Mouse (Mus musculus): Measurements from ENCODE around the gene Cd7. TPM values are rescaled to one million over a fixed set of nuclear protein-coding genes. Genes with fewer than 3 reads are reported as not detected.
"Not testable (repeated sequence)": the region's sequence is repeated elsewhere in the genome, so short reads cannot be mapped to it uniquely, and the experiment has no call there.

Gene Cd7
- polyA plus RNA-seq, 1 experiment from 2014 or later: not detected

GRCm38 (mm10) chr11:121075655-121076054, 36.4 kb upstream of the Cd7 start:
- Histone ChIP-seq H3K36me3 (ENCODE audit: control insufficient read depth, insufficient read depth, low read length) (no peaks in the 10 kb centered on the region), H3K27me3 (ENCODE audit: control insufficient read depth, insufficient read depth, low read length) (no peaks in the 10 kb centered on the region), H3K27ac (replicated peaks in 1 of 2; ENCODE audit: control insufficient read depth in 1 of 2, insufficient read depth in 1 of 2, low read depth in 2 of 2, low read length in 2 of 2) (no peak overlapping the region), H3K4me3 (ENCODE audit: control insufficient read depth in 1 of 2, insufficient read depth in 1 of 2, low read depth in 1 of 2, low read length in 2 of 2) (no peak overlapping the region), H3K4me1 (ENCODE audit: control insufficient read depth in 2 of 2, insufficient read depth in 2 of 2, low read length in 2 of 2) (no peaks in the 10 kb centered on the region), H3K9me3 (ENCODE audit: control insufficient read depth, low read length) (no peaks in the 10 kb centered on the region), H3K4me2 (ENCODE audit: low read length) (no peak overlapping the region), H3K9ac (ENCODE audit: low read length) (no peak overlapping the region)
- WGBS: 67% methylated on average over 5 of the region's 5 CpGs
- no peak for ATAC-seq (ENCODE audit: insufficient number of reproducible peaks, insufficient read depth, low FRiP score, low read depth)

GRCm38 (mm10) chr11:121069662-121070061, 30.4 kb upstream of the Cd7 start:
- ATAC-seq (ENCODE audit: insufficient number of reproducible peaks, insufficient read depth, low FRiP score, low read depth); H3K9ac ChIP-seq (ENCODE audit: low read length); H3K27me3 ChIP-seq (ENCODE audit: control insufficient read depth, insufficient read depth, low read length); H3K4me2 ChIP-seq (ENCODE audit: low read length); H3K4me1 ChIP-seq (ENCODE audit: control insufficient read depth in 2 of 2, insufficient read depth in 2 of 2, low read length in 2 of 2); H3K27ac ChIP-seq (replicated peaks in 1 of 2; ENCODE audit: control insufficient read depth in 1 of 2, insufficient read depth in 1 of 2, low read depth in 2 of 2, low read length in 2 of 2); H3K9me3 ChIP-seq (ENCODE audit: control insufficient read depth, low read length); H3K4me3 ChIP-seq (ENCODE audit: control insufficient read depth in 1 of 2, insufficient read depth in 1 of 2, low read depth in 1 of 2, low read length in 2 of 2); H3K36me3 ChIP-seq (ENCODE audit: control insufficient read depth, insufficient read depth, low read length): not testable (repeated sequence)
- WGBS: 88% methylated on average over 11 of the region's 16 CpGs

- no peak for ATAC-seq (ENCODE audit: insufficient number of reproducible peaks, insufficient read depth, low FRiP score, low read depth)
- H3K27me3 ChIP-seq (ENCODE audit: control insufficient read depth, insufficient read depth, low read length): no peaks in the 10 kb centered on the region
- no peaks in the 10 kb centered on the region for H3K9me3 ChIP-seq (ENCODE audit: control insufficient read depth, low read length)
- H3K4me2 ChIP-seq (ENCODE audit: low read length): no peak overlapping the region
- 88% methylated on average over 2 of the region's 2 CpGs for WGBS
- H3K4me3 ChIP-seq (ENCODE audit: control insufficient read depth in 1 of 2, insufficient read depth in 1 of 2, low read depth in 1 of 2, low read length in 2 of 2): no peak overlapping the region
- H3K9ac ChIP-seq (ENCODE audit: low read length): no peak overlapping the region
- H3K36me3 ChIP-seq (ENCODE audit: control insufficient read depth, insufficient read depth, low read length): no peaks in the 10 kb centered on the region
- no peaks in the 10 kb centered on the region for H3K4me1 ChIP-seq (ENCODE audit: control insufficient read depth in 2 of 2, insufficient read depth in 2 of 2, low read length in 2 of 2)
- no peak overlapping the region for H3K27ac ChIP-seq (replicated peaks in 1 of 2; ENCODE audit: control insufficient read depth in 1 of 2, insufficient read depth in 1 of 2, low read depth in 2 of 2, low read length in 2 of 2)
Measured at GRCm38 (mm10) chr11:121067895-121068294, 28.7 kb upstream of the Cd7 start.

DNA sequence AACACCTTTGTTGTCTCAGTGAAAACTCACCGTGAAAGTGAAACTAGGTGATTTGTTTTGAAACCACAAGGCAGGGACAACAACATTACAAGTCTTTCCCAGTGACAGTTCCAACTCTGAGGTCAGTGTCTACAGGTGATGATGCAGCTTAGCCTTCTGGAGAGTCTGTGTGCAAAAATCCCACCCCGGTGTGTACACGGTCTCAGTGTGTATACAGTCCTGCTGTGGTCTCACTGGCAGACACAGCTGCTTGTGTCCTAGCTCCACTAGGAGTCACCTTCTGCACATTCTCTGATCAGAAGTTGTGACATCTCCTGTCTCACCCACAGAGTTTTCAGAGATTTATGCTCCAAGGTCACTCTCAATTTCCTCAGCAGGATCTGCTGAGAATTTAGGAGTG, 25.0 kb upstream of the Cd7 start:
- 80% methylated on average over 3 of the region's 3 CpGs for WGBS
- Histone ChIP-seq H3K36me3 (ENCODE audit: control insufficient read depth, insufficient read depth, low read length) (no peaks in the 10 kb centered on the region), H3K4me2 (ENCODE audit: low read length) (no peak overlapping the region), H3K9me3 (ENCODE audit: control insufficient read depth, low read length) (no peaks in the 10 kb centered on the region), H3K9ac (ENCODE audit: low read length) (no peak overlapping the region), H3K27me3 (ENCODE audit: control insufficient read depth, insufficient read depth, low read length) (no peaks in the 10 kb centered on the region), H3K27ac (replicated peaks in 1 of 2; ENCODE audit: control insufficient read depth in 1 of 2, insufficient read depth in 1 of 2, low read depth in 2 of 2, low read length in 2 of 2) (no peak overlapping the region), H3K4me1 (ENCODE audit: control insufficient read depth in 2 of 2, insufficient read depth in 2 of 2, low read length in 2 of 2) (peaks cover 4 to 9% of the 10 kb centered on the region in 2 experiments; a peak in 3 of 4 replicates), H3K4me3 (ENCODE audit: control insufficient read depth in 1 of 2, insufficient read depth in 1 of 2, low read depth in 1 of 2, low read length in 2 of 2) (no peak overlapping the region)
- ATAC-seq (ENCODE audit: insufficient number of reproducible peaks, insufficient read depth, low FRiP score, low read depth): no peak

GRCm38 (mm10) chr11:121063379-121063778, 24.2 kb upstream of the Cd7 start, which contains the start of gene Sectm1b:
Sectm1b (minus strand) TSS chr11:121063569.
- no peak within 1 kb of the TSS for H3K4me2 ChIP-seq (ENCODE audit: low read length)
- no peak within 1 kb of the TSS for H3K9ac ChIP-seq (ENCODE audit: low read length)
- ATAC-seq (ENCODE audit: insufficient number of reproducible peaks, insufficient read depth, low FRiP score, low read depth): no peak
- H3K4me3 ChIP-seq (ENCODE audit: control insufficient read depth in 1 of 2, insufficient read depth in 1 of 2, low read depth in 1 of 2, low read length in 2 of 2): no peak within 1 kb of the TSS
- H3K27ac ChIP-seq (replicated peaks in 1 of 2; ENCODE audit: control insufficient read depth in 1 of 2, insufficient read depth in 1 of 2, low read depth in 2 of 2, low read length in 2 of 2): no peak within 1 kb of the TSS
- no peaks in the 10 kb centered on the region for H3K27me3 ChIP-seq (ENCODE audit: control insufficient read depth, insufficient read depth, low read length)
- H3K4me1 ChIP-seq (ENCODE audit: control insufficient read depth in 2 of 2, insufficient read depth in 2 of 2, low read length in 2 of 2): peaks cover 4 to 9% of the 10 kb centered on the region in 2 experiments; a peak in 3 of 4 replicates
- 71% methylated on average over 5 of the region's 5 CpGs for WGBS
- no peaks in the 10 kb centered on the region for H3K9me3 ChIP-seq (ENCODE audit: control insufficient read depth, low read length)
- H3K36me3 ChIP-seq (ENCODE audit: control insufficient read depth, insufficient read depth, low read length): no peaks in the 10 kb centered on the region

GRCm38 (mm10) chr11:121061615-121062014, 22.4 kb upstream of the Cd7 start:
- Histone ChIP-seq H3K4me2 (ENCODE audit: low read length) (no peak overlapping the region), H3K9ac (ENCODE audit: low read length) (no peak overlapping the region), H3K36me3 (ENCODE audit: control insufficient read depth, insufficient read depth, low read length) (no peaks in the 10 kb centered on the region), H3K9me3 (ENCODE audit: control insufficient read depth, low read length) (no peaks in the 10 kb centered on the region), H3K27ac (replicated peaks in 1 of 2; ENCODE audit: control insufficient read depth in 1 of 2, insufficient read depth in 1 of 2, low read depth in 2 of 2, low read length in 2 of 2) (peak overlapping the region; percentile 9 to 24; a peak in 1 of 4 replicates), H3K4me3 (ENCODE audit: control insufficient read depth in 1 of 2, insufficient read depth in 1 of 2, low read depth in 1 of 2, low read length in 2 of 2) (no peak overlapping the region), H3K27me3 (ENCODE audit: control insufficient read depth, insufficient read depth, low read length) (no peaks in the 10 kb centered on the region), H3K4me1 (ENCODE audit: control insufficient read depth in 2 of 2, insufficient read depth in 2 of 2, low read length in 2 of 2) (peaks cover 4 to 9% of the 10 kb centered on the region in 2 experiments; a peak in 3 of 4 replicates)
- ATAC-seq (ENCODE audit: insufficient number of reproducible peaks, insufficient read depth, low FRiP score, low read depth): no peak
- 43% methylated on average over 8 of the region's 8 CpGs for WGBS

GRCm38 (mm10) chr11:121060401-121061067, 21.3 kb upstream of the Cd7 start:
- ATAC-seq (ENCODE audit: insufficient number of reproducible peaks, insufficient read depth, low FRiP score, low read depth); H3K27me3 ChIP-seq (ENCODE audit: control insufficient read depth, insufficient read depth, low read length); H3K4me1 ChIP-seq (ENCODE audit: control insufficient read depth in 2 of 2, insufficient read depth in 2 of 2, low read length in 2 of 2); H3K36me3 ChIP-seq (ENCODE audit: control insufficient read depth, insufficient read depth, low read length); H3K4me3 ChIP-seq (ENCODE audit: control insufficient read depth in 1 of 2, insufficient read depth in 1 of 2, low read depth in 1 of 2, low read length in 2 of 2); H3K27ac ChIP-seq (replicated peaks in 1 of 2; ENCODE audit: control insufficient read depth in 1 of 2, insufficient read depth in 1 of 2, low read depth in 2 of 2, low read length in 2 of 2); H3K9me3 ChIP-seq (ENCODE audit: control insufficient read depth, low read length); H3K9ac ChIP-seq (ENCODE audit: low read length); H3K4me2 ChIP-seq (ENCODE audit: low read length): not testable (repeated sequence)
- 90% methylated on average over 6 of the region's 6 CpGs for WGBS

DNA sequence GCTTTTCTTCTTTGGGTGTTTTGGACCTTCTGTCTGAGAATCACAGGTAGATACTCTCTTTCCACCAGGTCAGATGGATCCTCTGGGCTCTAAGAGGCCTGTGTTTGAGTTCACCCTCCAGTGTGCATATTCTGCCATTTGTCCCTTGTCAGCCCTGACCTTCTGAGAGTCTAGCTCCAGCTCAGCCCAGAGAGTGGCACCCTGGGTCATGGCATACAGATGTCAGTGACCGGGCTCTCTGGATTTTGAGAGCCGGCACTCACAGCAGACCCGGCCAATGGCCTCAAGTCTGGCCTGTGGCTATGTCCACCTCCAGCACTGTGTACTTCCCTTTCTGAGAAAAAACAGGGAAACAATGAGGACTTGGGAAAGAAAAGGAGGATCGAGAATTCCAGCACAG, 20.3 kb upstream of the Cd7 start:
- Histone ChIP-seq H3K9ac (ENCODE audit: low read length) (no peak overlapping the region), H3K27me3 (ENCODE audit: control insufficient read depth, insufficient read depth, low read length) (no peaks in the 10 kb centered on the region), H3K4me2 (ENCODE audit: low read length) (no peak overlapping the region), H3K36me3 (ENCODE audit: control insufficient read depth, insufficient read depth, low read length) (no peaks in the 10 kb centered on the region), H3K4me1 (ENCODE audit: control insufficient read depth in 2 of 2, insufficient read depth in 2 of 2, low read length in 2 of 2) (peaks cover 4 to 9% of the 10 kb centered on the region in 2 experiments), H3K27ac (replicated peaks in 1 of 2; ENCODE audit: control insufficient read depth in 1 of 2, insufficient read depth in 1 of 2, low read depth in 2 of 2, low read length in 2 of 2) (no peak overlapping the region), H3K4me3 (ENCODE audit: control insufficient read depth in 1 of 2, insufficient read depth in 1 of 2, low read depth in 1 of 2, low read length in 2 of 2) (no peak overlapping the region), H3K9me3 (ENCODE audit: control insufficient read depth, low read length) (no peaks in the 10 kb centered on the region)
- ATAC-seq (ENCODE audit: insufficient number of reproducible peaks, insufficient read depth, low FRiP score, low read depth): no peak
- WGBS: 87% methylated on average over 4 of the region's 4 CpGs

All from heart, embryonic 14.5 days (tissue).